Mouse (Mus musculus): ENCODE data around the gene Pdha2.
A peak's percentile ranks its signal among the peaks of the same experiment; 100 is the strongest.

The Pdha2 gene

DNA sequence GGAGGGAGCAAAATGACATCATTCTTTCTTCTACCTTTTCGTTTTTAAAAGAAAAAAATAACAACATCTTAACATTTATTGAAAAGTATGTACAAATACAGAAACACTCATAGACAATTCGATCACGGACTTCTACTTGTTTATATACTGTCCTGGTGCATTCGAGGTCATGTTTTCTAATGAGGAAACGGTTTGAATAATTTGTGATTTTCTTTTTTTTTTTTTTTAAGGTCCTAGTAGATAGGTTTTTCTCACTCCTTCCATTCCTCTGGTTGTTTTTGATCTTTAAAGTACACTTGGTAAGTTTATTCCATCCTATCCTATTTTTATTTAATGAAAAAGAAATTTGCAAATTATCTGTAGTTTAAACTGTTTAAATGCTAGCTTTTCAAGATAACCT, at the start of gene Pdha2:
Gene Pdha2, minus strand, starts transcription at position 101 of the 400 bp plus-strand sequence.
- DNase-seq = no peak

DNA sequence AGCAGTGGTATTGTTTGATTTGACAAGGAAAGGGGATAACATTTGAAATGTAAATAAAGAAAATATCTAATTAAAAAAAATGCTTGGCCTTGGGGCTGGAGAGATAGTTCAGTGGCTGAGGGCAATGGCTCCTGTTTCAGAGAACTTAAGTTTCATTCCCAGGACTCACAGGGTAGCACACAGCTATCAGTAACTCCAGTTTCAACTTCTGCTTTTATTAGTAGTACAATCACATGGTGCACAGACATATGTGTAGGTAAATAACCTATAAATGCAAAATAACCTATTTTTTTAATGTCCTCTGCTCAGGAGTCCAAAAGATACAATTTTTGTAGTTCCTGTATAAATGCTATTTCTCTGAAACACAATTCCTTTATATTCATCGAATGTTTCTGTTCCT, 48.4 kb upstream of the Pdha2 start:
- DNase-seq = no peak

DNA sequence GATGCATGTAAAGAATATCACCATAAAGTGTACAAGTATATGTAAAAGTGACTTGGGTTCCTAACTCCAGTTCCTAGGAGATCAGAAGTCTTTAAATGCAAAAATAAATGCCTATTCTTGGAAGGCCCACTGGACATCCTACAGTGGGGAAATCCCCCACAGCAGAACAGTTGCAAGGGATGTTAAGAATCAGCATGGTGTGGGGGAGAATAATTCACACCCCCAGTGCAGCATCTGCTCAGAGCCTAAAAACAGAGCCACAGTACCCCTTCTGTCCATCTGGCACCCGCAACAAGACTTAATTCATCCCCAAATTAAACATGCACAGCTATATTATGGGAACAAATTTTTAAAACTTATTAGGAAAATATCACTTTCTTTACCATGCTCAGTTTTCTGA, 39.3 kb upstream of the Pdha2 start:
- DNase-seq = no peak

DNA sequence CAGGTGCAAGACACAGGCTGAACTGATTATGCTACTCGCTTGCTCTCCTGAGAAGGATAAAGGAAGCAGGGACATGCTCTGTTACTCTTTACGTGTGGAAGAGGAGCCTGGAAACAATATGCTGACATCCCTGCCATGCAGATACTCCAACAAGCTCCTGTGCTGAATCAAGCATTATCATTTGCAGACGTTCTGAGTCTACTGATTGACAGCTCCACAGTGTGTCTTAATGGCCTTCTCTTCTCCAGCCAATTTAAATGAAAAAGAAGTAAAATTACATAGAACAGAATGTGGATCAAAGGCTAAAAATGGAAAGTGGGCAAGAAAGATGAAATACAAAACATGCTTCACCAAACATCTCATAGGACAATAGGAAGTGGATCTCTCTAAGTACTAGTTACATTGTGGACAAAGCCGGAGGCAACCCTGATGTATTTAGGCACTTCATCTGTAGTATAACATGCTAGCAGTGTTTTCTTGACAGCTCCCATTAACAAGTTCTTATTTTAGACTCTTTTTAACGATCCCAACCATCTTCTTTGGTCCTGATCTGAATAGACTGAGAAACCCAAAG, 32.7 kb upstream of the Pdha2 start:
- DNase-seq = no peak

DNA sequence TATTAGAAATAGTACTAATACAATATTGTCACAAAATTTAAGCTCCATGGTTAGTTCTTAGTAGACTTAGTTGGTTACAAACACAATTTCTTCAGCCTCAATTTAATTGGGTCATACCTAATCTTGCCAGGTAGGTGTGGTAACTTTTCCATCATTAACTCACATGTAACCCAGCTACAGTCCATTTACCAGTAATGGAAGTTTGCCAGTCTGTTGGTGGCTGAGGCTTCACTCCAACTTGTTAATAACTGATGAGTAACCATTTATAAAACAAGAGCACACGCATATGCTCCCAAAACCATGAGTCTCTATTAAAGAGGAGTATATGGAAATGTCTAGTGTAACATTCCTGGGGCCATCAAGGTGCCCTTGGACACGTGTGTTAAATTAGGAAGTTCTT, 25.9 kb upstream of the Pdha2 start:
- DNase-seq = no peak

DNA sequence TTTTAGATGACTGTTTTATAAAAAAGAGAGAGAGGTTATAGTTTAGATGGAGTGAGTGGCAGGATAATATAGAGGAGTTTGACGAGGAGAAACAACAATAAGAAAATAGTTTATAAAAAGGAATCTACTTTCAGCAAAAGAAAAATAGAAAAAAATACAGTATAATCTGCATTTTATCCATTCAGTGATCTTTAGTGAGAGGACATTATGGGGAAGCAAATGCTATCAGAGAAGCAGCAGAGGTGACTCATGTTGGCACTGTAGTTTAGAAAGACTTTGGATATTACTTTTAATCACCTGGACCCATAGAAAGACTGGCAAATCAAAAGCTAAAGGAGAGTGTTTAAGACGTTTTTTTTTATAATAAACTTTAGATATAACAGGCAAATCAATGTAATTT, 17.0 kb upstream of the Pdha2 start:
- no peak for DNase-seq

DNA sequence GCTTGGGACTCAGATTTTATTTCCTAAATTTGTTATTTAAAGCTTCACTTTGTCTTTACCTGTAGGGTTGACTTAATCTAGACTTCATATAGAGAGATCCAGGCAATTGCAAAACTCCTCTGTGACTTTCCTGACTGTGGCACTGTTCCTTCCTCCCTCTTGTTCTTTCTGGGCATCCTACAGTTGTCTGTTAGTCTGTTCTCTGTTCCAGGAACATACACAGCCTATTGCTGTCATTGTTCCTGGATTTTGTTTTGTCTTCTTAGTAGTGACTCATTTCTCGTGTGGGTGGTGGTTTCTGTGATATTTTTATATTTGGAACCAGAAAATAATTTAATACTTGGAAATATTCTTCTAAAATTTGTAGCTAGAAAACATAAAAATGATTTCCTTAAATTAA, 10.2 kb upstream of the Pdha2 start:
- no peak for DNase-seq

DNA sequence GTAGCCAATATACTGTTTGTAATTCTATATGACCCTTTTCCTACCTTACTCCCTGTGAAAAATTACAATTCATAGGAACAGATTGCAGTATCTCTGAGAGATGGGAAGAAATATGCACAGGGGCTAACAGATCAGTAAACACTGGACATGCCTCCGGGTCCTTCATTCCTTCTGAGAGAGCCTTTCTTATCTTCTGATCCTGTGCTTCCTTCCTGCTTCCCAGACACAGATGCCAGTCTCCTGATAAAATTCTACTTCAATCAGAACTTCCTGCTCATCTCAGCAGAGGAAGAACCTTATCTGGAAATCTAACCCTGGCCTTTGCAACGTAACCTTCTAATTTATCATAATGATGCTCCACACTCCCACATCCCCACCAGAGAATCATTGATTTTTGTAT, 6.4 kb upstream of the Pdha2 start:
- DNase-seq = peak; percentile 7

DNA sequence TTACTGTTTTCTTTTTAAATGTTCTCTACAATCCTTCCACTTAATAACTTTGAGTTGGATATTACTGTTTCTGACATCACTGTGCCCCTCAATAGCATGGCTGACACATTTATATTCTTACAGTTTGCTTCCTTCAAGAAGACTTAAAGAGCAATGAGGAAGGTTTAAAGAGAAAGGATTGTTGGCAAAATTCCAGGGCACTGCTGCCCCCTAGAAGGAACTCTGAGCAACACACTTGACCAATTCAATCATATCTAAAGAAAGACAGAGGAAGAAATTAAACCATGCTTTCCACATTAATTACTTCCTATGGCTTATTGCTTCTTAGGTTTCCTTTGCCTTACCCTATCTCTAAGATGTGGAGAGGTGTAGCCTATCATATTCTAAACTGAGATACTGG, 4.8 kb upstream of the Pdha2 start:
- DNase-seq = no peak

DNA sequence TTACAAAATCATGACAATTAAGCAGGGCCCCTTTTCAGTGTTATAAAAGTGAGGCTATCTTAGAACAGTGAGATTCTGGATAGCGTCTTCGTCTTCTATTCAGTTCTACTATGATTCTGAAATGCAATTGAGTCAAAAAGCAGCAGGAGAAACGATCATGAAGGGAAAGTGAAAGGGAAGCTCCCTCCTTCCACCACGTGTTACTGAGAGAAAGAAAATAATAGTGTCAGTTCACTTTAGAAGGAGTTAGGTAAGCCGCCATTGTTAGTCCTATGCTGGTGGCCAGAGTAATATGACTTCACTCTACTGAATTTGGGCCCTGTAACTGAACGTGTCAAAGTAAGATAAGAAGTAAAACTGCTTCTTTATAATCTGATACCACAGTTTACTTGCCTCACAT, 4.1 kb upstream of the Pdha2 start:
- no peak for DNase-seq

DNA sequence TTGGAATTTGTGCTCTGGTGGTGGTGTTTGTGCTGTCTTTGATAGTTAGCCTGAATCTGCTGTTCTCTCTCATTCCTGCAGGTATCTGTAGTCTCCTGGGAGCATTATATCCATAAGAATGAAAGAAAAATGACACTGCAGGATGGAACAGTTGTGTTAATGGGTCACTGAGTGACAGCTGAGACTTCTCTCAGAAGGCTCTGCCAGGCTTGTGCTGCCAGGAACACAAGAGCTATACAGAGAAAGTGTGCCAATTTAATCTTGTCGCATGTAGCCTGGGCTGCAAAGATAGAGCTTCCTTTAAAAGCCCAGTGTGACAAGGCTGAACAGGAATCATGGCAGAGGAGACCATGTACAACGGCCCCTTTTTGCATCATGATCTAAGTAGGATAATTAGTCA, 2.6 kb upstream of the Pdha2 start:
- DNase-seq = no peak

DNA sequence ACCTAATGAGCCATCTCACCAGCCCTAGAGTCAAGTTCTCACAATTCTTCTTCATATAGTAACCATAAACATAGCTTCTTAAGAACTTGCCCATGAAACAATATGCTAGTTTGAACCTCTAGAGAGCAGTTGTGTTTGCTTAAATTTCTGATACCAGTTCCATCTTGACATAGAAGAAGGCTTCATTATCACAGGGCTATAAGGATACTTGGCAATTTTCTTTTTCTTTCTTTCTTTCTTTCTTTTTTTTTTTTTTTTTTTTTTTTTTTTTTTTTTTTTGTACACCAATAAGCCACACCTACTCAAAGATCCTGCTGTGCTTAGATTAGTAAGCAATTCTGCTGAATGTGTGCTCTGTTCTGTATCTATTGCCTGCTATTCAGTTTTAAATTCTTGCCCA, 2.0 kb upstream of the Pdha2 start:
- DNase-seq = no peak

DNA sequence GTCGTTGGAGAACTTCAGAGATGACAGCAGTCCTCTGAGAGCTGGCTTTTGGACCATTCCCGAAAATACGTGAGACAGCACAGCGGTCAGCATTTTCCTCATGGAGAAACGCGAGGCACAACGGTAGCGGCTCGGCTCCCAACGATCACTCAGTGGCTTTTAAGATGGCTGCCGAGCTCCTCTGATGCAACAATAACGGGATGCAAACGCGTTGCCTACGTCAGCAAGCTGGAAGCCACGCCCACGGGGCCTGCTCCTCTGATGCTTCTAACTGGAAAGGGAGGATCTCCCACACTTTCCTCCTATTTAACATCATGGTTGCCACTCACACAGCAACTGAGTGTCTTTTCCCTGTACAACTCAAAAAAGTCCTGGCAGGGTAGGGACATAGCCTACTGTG, 511 bp downstream of the Pdha2 start:
- no peak for DNase-seq

DNA sequence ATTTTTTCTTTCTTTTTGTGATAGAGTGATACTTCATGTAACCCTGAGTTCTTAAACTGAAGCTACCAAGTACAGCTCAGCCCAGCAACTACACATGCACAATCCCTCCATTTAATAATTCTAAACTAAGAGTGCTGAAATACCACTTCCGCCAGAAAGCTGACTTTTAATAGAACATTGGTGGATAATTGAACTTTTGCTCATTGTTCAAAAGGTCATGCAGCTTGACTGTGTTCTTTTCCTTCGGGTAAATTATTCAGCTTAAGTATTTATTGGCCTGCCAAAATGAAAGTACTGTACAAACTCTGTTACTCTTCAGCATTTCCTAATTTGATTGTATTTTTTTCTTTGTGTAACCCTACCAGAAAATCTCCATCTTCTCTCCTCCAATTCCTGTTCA, 10.4 kb downstream of the Pdha2 start:
- DNase-seq = no peak

DNA sequence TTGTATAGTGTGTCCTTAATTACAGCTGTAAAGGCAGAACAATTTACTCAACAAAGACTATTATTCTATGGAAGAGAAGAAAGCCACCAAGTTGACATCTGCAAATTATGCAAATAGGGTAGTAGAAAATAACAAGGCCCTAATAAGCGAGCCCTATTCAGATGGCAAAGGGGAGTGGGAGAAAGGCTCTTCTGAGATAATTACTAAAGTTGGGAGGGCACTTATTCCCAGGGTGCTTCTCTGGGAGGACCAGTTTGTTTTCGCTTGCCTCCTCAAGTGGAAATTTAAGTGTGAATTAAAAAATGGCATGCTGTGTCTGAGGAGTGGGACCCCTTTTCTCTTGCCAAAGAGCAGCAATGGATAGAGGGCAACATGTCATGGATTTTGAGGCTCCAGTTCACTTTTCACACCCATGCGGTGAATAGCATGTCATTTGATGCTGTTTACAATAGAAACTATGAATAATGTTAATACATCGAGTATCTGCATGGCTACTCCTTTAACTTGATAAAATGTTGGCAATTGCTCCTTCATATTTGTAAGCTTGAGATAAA, 14.8 kb downstream of the Pdha2 start:
- no peak for DNase-seq

DNA sequence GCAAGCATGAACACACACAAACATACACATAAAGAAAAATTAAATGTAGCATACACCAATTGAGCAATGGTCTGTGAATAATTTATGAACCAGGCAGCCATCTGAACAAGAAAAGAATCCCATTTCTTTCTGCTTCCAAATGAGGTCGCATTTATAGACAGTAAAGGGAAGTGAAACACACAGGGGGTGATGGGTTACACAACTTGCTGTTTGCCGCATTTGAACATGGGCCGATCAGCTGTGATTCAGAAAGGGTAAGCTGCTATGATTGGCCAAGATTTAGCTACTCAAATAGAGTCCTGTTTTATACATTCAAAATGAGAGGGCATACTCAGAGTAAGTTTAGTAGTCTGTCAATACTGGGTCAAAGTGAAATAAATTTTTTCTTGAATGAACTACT, 20.5 kb downstream of the Pdha2 start:
- DNase-seq = no peak

DNA sequence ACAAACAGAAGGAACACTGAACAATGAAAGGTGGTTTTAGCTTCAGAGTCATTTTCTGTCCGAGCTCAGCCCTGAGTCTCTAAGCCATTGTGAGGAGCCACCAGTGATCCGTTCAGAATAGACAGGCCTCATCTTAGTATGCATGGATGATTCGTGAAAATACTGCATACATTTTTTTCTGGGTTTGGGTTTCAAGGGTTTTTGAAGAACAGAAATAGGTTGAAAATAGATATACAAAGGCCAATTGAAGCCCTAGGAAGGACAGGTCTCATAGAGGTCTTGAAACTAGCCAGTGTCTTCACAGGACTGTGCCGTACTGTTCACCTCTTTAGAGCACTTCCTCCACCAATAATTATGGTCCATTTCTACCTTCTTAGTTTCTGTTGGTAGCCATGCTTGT, 21.7 kb downstream of the Pdha2 start:
- no peak for DNase-seq

DNA sequence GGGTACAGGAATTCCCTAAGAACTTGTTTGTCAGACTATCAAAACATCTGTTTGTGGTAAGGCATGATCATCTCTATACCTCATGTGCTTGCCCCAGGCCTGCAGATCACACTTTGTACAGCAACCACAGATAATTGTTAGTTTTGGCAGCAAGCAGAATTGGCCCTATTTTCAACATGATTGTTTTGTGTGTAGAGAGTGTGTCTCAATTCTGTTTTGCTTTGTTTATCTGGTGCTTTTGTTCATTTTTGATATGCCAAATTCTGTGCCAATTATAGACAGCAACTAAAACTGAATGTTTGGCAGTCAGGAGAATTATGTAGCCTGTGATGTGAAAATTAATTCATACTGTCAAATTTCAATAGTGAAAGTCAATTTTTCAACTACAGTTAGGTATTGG, 51.2 kb downstream of the Pdha2 start:
- no peak for DNase-seq

Measured in lung, postnatal 10 days (tissue).